Mouse (Mus musculus) heart, adult 2 months (tissue): ENCODE data around the gene Emilin1.

Source experiments
- CTCF ChIP-seq: fragments of 200-600 bp; IDR thresholded peaks from 2 replicates; pipeline ENCODE4 v1.8.1; 2022; ENCODE audit warnings: antibody characterized with exemption, mild to moderate bottlenecking, moderate library complexity
- POLR2A ChIP-seq: fragments of 200-500 bp; IDR thresholded peaks from 2 replicates; pipeline ENCODE4 v1.6.1; 2011; ENCODE audit warnings: mild to moderate bottlenecking, low read depth, low read length, control low read depth; ENCODE audit not compliant: insufficient read depth

DNA sequence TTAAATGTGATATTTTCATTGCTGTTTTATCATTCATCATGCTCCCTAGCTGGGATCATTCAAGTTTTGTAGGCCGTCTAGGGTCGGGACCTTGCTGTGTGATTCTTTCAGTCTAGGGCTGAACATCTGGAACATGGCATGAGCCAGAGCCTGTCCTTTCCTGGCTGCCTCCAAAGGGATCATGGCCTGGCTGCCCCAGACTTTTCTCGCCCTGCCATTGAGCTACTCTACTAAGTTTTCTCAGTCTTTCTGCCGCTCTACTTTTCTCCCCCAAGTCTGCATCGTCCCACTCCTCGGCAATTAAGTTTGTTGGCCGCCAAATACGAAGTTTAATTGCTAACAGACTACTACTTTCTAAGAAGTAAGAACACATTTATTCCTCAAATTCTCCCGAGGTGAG is 44.2 kb upstream of the Emilin1 start:
- TF ChIP-seq POLR2A (no peak), CTCF (no peak)
